Mouse (Mus musculus) embryonic facial prominence, embryonic 14.5 days (tissue): ENCODE measurements around the gene Jak1. TPM values are rescaled to one million over a fixed set of nuclear protein-coding genes. Genes with fewer than 3 reads are reported as not detected.

Experiments used
- ATAC-seq: fragments of 200-750 bp; cut with Nextera tagmentation; 2 replicates; pipeline ENCODE4 v1.8.0; 2017; ENCODE audit warnings: low read depth, moderate number of reproducible peaks, moderate TSS enrichment
- DNase-seq: peaks from one replicate; pipeline ENCODE4 v3.0.0-alpha.2; 2015; ENCODE audit warnings: low spot score
- H3K27ac ChIP-seq: fragments of 300-500 bp; sonication (generic); replicated peaks from 2 replicates; pipeline ENCODE4 v1.5.1; 2014; ENCODE audit warnings: low read depth, mild to moderate bottlenecking, low read length, moderate library complexity
- H3K27me3 ChIP-seq: fragments of 300-500 bp; sonication (generic); replicated peaks from 2 replicates; pipeline ENCODE4 v1.6.1; 2014; ENCODE audit warnings: low read length; ENCODE audit not compliant: control insufficient read depth, insufficient read depth
- H3K36me3 ChIP-seq: fragments of 300-500 bp; sonication (generic); 2 replicates; pipeline ENCODE4 v1.6.1; 2014; ENCODE audit warnings: low read length, mixed read lengths; ENCODE audit not compliant: control insufficient read depth, insufficient read depth
- H3K4me1 ChIP-seq: fragments of 300-500 bp; sonication (generic); 2 replicates; pipeline ENCODE4 v1.6.1; 2014; ENCODE audit warnings: antibody characterized with exemption, low read length; ENCODE audit not compliant: control insufficient read depth, insufficient read depth
- H3K4me2 ChIP-seq: fragments of 300-500 bp; sonication (generic); 2 replicates; pipeline ENCODE4 v1.6.1; 2014; ENCODE audit warnings: low read depth, mild to moderate bottlenecking, low read length, moderate library complexity, mixed read lengths
- H3K4me3 ChIP-seq: fragments of 300-500 bp; sonication (generic); 2 replicates; pipeline ENCODE4 v1.5.1; 2014; ENCODE audit warnings: low read depth, mild to moderate bottlenecking, low read length
- H3K9ac ChIP-seq: fragments of 300-500 bp; sonication (generic); 2 replicates; pipeline ENCODE4 v1.6.1; 2014; ENCODE audit warnings: low read depth, mild to moderate bottlenecking, low read length, moderate library complexity, mixed read lengths
- H3K9me3 ChIP-seq: fragments of 300-500 bp; sonication (generic); 2 replicates; pipeline ENCODE4 v1.6.1; 2016; ENCODE audit warnings: low read length; ENCODE audit not compliant: control insufficient read depth
- WGBS: fragments of 180-500 bp; shearing (Covaris S2); extraction: QIAGEN DNeasy Blood & Tissue Kit; methylation state at CpG from one replicate; pipeline ENCODE4 v1.1.7; 2014; 5-methylcytosine and 5-hydroxymethylcytosine counted together
- polyA plus RNA-seq: library from polyadenylated mRNA; unstranded; fragments of >200 nt; fragmentation: Nextera tagmentation; extraction: Ambion mirVana; gene quantifications from 2 replicates; pipeline ENCODE4 v1.2.1, GENCODE M21; 2014

The Jak1 gene
- polyA plus RNA-seq, 1 experiment from 2014 or later: 82.2 TPM

DNA sequence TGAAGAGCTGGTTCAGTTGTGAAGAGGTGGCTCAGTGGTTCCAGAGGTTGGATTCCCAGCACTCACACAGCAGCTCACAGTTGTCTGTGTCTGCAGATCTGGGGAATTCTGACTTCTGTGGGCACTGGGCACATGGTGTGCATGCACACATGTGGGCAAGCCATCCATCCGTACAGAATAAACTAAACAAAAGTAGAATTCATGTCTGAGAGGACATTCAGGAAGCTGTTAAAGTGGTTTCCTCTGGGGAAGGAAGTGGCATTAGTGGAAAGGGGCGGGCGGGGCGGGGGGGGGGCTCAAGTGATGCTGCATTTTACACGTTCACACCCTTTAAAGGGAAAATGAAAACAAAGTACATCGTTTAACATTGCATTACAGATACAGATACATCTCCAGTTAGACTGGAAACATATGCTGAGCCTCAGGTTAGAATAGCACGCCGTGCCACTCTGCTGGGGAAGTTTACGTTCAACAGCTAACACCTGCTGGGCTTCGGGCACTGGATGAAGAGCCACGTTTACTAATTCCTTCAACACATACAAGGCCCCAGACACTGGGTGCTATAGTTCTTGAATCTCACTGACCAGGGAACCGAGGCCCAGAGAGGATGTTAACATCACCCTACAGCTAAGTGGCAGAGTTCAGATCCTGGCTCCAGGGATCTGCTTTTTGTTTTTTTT is 33.4 kb upstream of the Jak1 start:
- Histone ChIP-seq H3K4me2 (no peak overlapping the region), H3K4me1 (peaks cover 5% of the 10 kb centered on the region; the same call in 1 of the 2 replicates), H3K27me3 (peaks cover 6% of the 10 kb centered on the region), H3K36me3 (no peaks in the 10 kb centered on the region), H3K9me3 (no peaks in the 10 kb centered on the region), H3K9ac (no peak overlapping the region), H3K4me3 (no peak overlapping the region), H3K27ac (no peak overlapping the region)
- 62% methylated on average over 12 of the region's 12 CpGs for WGBS
- ATAC-seq: no peak
- no peak for DNase-seq

- Histone ChIP-seq H3K9me3 (no peaks in the 10 kb centered on the region), H3K4me3 (no peak overlapping the region), H3K4me2 (no peak overlapping the region), H3K9ac (no peak overlapping the region), H3K27ac (no peak overlapping the region), H3K27me3 (peaks cover 10% of the 10 kb centered on the region), H3K36me3 (no peaks in the 10 kb centered on the region), H3K4me1 (peaks cover 10% of the 10 kb centered on the region; the same call in 1 of the 2 replicates)
- ATAC-seq: no peak
- DNase-seq: no peak
- 73% methylated on average over 7 of the region's 7 CpGs for WGBS
Measured at GRCm38 (mm10) chr4:101296836-101297235, 31.8 kb upstream of the Jak1 start.

- H3K9ac ChIP-seq: no peak overlapping the region
- no peaks in the 10 kb centered on the region for H3K9me3 ChIP-seq
- no peak overlapping the region for H3K4me2 ChIP-seq
- ATAC-seq: no peak
- no peak overlapping the region for H3K27ac ChIP-seq
- H3K4me1 ChIP-seq: 0 out of 2 replicates have a peak, but pooled peaks cover 5% of the 10 kb centered on the region
- H3K4me3 ChIP-seq: no peak overlapping the region
- 77% methylated on average over 3 of the region's 3 CpGs for WGBS
- peaks cover 10% of the 10 kb centered on the region for H3K27me3 ChIP-seq
- H3K36me3 ChIP-seq: no peaks in the 10 kb centered on the region
- DNase-seq: no peak
Measured at GRCm38 (mm10) chr4:101295788-101296187, 30.7 kb upstream of the Jak1 start.

GRCm38 (mm10) chr4:101293661-101294060 is 28.6 kb upstream of the Jak1 start:
- H3K27ac ChIP-seq: no peak overlapping the region
- ATAC-seq (no peak), DNase-seq (no peak)
- no peak overlapping the region for H3K9ac ChIP-seq
- 44% methylated on average over 9 of the region's 9 CpGs for WGBS
- 0 out of 2 replicates have a peak overlapping the region, but pooled peaks have one; percentile 48 for H3K4me3 ChIP-seq
- peak overlapping the region; percentile 91 for H3K4me2 ChIP-seq
- 0 out of 2 replicates have a peak, but pooled peaks cover 5% of the 10 kb centered on the region for H3K4me1 ChIP-seq
- H3K9me3 ChIP-seq: no peaks in the 10 kb centered on the region
- no peaks in the 10 kb centered on the region for H3K36me3 ChIP-seq
- H3K27me3 ChIP-seq: peaks cover 10% of the 10 kb centered on the region

GRCm38 (mm10) chr4:101292736-101293541 is 27.9 kb upstream of the Jak1 start:
- ATAC-seq: 0 out of 2 replicates have a peak, but pooled peaks have one; percentile 23
- peak overlapping the region; percentile 66 for H3K9ac ChIP-seq

DNA sequence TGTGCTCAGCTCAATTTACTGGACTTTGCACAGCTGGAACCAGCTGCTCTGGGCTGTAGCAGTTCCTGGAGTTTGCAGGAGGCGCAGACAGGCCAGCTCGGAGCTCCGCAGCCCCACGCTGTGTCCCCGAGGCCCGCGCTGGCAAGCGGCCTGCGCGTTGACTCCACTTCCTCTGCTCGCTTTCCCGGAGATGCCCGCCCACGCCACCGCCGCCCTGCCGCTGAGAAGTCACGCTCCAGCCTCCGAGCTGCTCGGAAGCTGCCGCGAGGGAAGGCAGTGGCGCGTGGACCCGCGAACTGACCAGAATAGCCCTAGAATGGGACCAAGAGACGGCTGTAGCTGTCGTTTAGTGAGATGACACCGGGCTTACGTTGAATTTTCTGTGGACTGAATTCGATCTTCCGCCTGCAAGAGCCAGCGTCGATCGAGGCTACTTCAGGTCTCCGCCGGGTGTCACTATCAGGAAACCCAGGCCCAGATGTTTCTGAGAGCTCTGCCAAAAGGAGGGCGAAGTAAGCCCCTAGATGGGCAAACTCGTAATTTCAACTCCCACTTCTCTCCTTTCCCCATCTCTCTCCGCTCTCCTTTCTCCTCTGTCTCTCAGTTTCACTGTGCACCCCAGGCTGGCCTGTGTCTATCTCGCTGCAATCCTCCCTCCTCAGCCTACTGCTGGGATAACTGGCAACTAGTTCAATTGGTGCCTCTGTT is 27.1 kb upstream of the Jak1 start:
- no peaks in the 10 kb centered on the region for H3K9me3 ChIP-seq
- H3K36me3 ChIP-seq: no peaks in the 10 kb centered on the region
- H3K27me3 ChIP-seq: peaks cover 10% of the 10 kb centered on the region
- H3K4me3 ChIP-seq: peak overlapping the region; percentile 48
- 2% methylated on average over 31 of the region's 41 CpGs for WGBS
- peak; percentile 88 for ATAC-seq
- H3K4me2 ChIP-seq: peak overlapping the region; percentile 91
- peak overlapping the region; percentile 79 for H3K27ac ChIP-seq
- DNase-seq: peak; percentile 88
- H3K4me1 ChIP-seq: 0 out of 2 replicates have a peak, but pooled peaks cover 5% of the 10 kb centered on the region
- H3K9ac ChIP-seq: peak overlapping the region; percentile 66

More at GRCm38 (mm10) chr4:101292736-101293541, 27.9 kb upstream of the Jak1 start:
- Histone ChIP-seq H3K27me3 (peaks cover 10% of the 10 kb centered on the region), H3K4me1 (0 out of 2 replicates have a peak, but pooled peaks cover 5% of the 10 kb centered on the region), H3K36me3 (no peaks in the 10 kb centered on the region), H3K4me2 (peak overlapping the region; percentile 91), H3K27ac (peak overlapping the region; percentile 6; the same call in 1 of the 2 replicates), H3K9me3 (no peaks in the 10 kb centered on the region), H3K4me3 (peak overlapping the region; percentile 48)
- peak; percentile 46 for DNase-seq
- WGBS: 2% methylated on average over 39 of the region's 49 CpGs

GRCm38 (mm10) chr4:101288292-101288691 is 23.2 kb upstream of the Jak1 start:
- H3K27ac ChIP-seq: no peak overlapping the region
- H3K36me3 ChIP-seq: no peaks in the 10 kb centered on the region
- H3K4me3 ChIP-seq: no peak overlapping the region
- H3K27me3 ChIP-seq: peaks cover 3% of the 10 kb centered on the region; the same call in 1 of the 2 replicates
- DNase-seq (no peak), ATAC-seq (no peak)
- 78% methylated on average over 11 of the region's 11 CpGs for WGBS
- H3K4me1 ChIP-seq: 0 out of 2 replicates have a peak, but pooled peaks cover 5% of the 10 kb centered on the region
- no peak overlapping the region for H3K4me2 ChIP-seq
- no peaks in the 10 kb centered on the region for H3K9me3 ChIP-seq
- no peak overlapping the region for H3K9ac ChIP-seq

DNA sequence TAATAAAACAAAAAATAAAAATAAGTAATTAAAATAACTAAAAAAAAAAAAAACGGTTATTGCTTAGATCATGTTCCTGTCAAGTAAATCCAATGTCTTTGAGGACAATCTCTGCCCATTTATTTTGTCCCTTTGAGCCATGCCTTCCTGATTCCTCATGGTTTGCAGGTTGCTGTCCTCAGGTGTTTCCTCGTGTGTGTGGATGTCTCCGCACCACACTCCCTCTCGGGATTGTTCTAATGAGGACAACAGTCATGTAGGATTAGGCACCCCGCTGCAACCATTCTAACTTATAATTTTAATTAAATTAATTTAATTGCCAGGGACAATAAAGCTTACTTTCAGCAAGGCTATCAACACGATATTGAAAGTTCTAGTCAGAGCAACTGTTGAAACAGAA is 21.5 kb upstream of the Jak1 start:
- Histone ChIP-seq H3K4me3 (no peak overlapping the region), H3K4me2 (no peak overlapping the region), H3K27ac (no peak overlapping the region), H3K4me1 (no peaks in the 10 kb centered on the region), H3K27me3 (no peaks in the 10 kb centered on the region), H3K9ac (no peak overlapping the region), H3K36me3 (no peaks in the 10 kb centered on the region), H3K9me3 (no peaks in the 10 kb centered on the region)
- WGBS: 84% methylated on average over 6 of the region's 6 CpGs
- no peak for DNase-seq
- ATAC-seq: no peak
